Mouse (Mus musculus): Measurements from ENCODE around the gene Gm37240. TPM values are rescaled to one million over a fixed set of nuclear protein-coding genes. Genes with fewer than 3 reads are reported as not detected.
A peak's percentile ranks its signal among the peaks of the same experiment; 100 is the strongest.

The Gm37240 gene
- polyA plus RNA-seq, 1 experiment from 2014 or later = 0.11 TPM

DNA sequence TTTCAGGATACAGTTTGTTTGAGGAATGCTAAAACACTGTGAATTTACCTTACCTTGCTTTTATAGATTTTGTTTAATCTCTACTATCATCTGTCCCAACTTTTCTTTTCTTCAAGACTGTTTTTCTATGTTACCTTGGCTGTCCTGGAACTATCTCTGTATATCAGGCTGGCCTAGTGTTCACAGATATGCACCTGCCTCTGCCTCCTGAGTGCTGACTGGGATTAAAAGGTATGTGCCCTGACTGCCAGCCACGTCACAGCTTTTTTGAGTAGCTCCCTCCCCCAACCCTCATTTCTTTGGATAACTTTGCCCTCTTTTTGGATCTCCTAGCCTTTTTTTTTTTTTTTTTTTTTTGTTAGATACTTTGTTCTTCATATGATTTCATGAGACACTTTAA, 1070.4 kb downstream of the Gm37240 start:
- H3K36me3 ChIP-seq (ENCODE audit: control insufficient read depth, insufficient read depth, low read length) = no peaks in the 10 kb centered on the region
- DNase-seq (no peak), ATAC-seq (ENCODE audit: low FRiP score, low TSS enrichment) (no peak)
- 39% methylated on average over 1 of the region's 1 CpGs for WGBS
- H3K9me3 ChIP-seq (ENCODE audit: control insufficient read depth, low read length) = no peaks in the 10 kb centered on the region
- H3K27me3 ChIP-seq (ENCODE audit: control insufficient read depth, insufficient read depth, low read length) = no peaks in the 10 kb centered on the region
- H3K9ac ChIP-seq (replicated peaks; ENCODE audit: low read length) = no peak overlapping the region
- no peak overlapping the region for H3K4me3 ChIP-seq (replicated peaks; ENCODE audit: low read depth, low read length)
- H3K4me1 ChIP-seq (ENCODE audit: control insufficient read depth, insufficient read depth, low read length) = peaks cover 20% of the 10 kb centered on the region
- no peak overlapping the region for H3K27ac ChIP-seq (replicated peaks; ENCODE audit: low read depth, low read length)
- no peak overlapping the region for H3K4me2 ChIP-seq (ENCODE audit: low read length)

DNA sequence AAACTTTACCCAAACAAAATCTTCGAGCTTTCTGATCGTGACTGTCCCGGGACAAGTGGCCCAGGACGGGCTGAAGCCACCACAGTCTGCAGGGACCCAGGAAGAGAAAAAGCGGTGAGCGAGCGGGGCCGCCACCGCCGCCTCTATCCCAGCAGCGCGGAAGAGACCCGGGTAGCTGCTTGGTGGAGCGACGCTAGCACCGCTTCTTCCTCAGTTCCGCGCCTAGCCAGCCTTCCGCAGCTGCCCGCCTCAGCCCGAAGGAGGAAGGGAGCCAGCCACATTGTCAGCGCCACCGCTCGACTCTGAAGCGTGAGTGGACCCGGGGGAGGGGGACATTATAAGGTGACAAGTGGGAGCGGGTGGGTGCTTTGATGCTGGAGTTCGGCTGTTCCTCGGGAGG, 1071.9 kb downstream of the Gm37240 start:
- H3K4me3 ChIP-seq (replicated peaks; ENCODE audit: low read depth, low read length) = peak overlapping the region; percentile 97
- ATAC-seq (ENCODE audit: low FRiP score, low TSS enrichment) (peak; percentile 5; the same call in 1 of the 2 replicates), DNase-seq (peak; percentile 66)
- H3K27ac ChIP-seq (replicated peaks; ENCODE audit: low read depth, low read length) = peak overlapping the region; percentile 93
- H3K36me3 ChIP-seq (ENCODE audit: control insufficient read depth, insufficient read depth, low read length) = no peaks in the 10 kb centered on the region
- H3K4me2 ChIP-seq (ENCODE audit: low read length) = peak overlapping the region; percentile 100
- peak overlapping the region; percentile 82 for H3K9ac ChIP-seq (replicated peaks; ENCODE audit: low read length)
- H3K27me3 ChIP-seq (ENCODE audit: control insufficient read depth, insufficient read depth, low read length) = no peaks in the 10 kb centered on the region
- 0% methylated on average over 29 of the region's 29 CpGs for WGBS
- H3K9me3 ChIP-seq (ENCODE audit: control insufficient read depth, low read length) = no peaks in the 10 kb centered on the region
- H3K4me1 ChIP-seq (ENCODE audit: control insufficient read depth, insufficient read depth, low read length) = peaks cover 20% of the 10 kb centered on the region

DNA sequence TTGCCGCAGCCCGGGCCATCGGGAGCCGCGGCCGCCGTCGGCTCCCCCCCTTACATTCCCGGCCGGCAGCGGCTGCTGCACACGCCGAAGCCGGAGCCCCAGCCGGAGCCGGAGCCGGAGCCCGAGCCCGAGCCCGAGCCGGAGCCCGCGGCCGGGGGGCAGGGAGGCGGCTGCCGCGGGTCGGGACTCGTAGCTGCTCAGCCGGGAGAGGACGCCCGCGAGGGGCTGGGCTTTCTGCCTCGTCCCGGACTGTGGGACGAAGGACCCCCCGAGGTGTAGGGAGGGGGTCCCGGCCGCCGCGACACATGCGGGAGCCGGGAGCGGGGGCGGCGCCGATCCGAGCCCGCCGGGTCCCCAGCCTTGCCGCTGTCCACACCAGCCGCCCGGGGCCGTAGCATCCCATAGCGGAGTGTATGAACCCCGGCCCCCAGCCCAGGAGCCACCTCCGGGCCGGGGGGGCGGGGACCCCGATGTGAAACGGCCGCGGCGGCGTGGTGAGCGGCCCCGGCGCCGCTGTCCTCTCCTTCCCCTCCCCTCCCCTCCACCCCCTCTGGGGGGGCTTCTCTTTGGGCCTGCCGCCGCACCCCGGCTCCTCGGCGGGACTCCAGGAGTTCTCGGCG, 1072.4 kb downstream of the Gm37240 start, which contains the start of gene Fbxw7:
Fbxw7 (plus strand) TSS at position 507 of the 620 bp plus-strand sequence.
- Histone ChIP-seq H3K36me3 (ENCODE audit: control insufficient read depth, insufficient read depth, low read length) (no peaks in the 10 kb centered on the region), H3K27me3 (ENCODE audit: control insufficient read depth, insufficient read depth, low read length) (no peaks in the 10 kb centered on the region), H3K9ac (replicated peaks; ENCODE audit: low read length) (peak within 1 kb of the TSS; percentile 82), H3K4me2 (ENCODE audit: low read length) (peak within 1 kb of the TSS; percentile 100), H3K4me1 (ENCODE audit: control insufficient read depth, insufficient read depth, low read length) (peaks cover 20% of the 10 kb centered on the region), H3K9me3 (ENCODE audit: control insufficient read depth, low read length) (no peaks in the 10 kb centered on the region), H3K4me3 (replicated peaks; ENCODE audit: low read depth, low read length) (peak within 1 kb of the TSS; percentile 97), H3K27ac (replicated peaks; ENCODE audit: low read depth, low read length) (peak within 1 kb of the TSS; percentile 93)
- DNase-seq (no peak), ATAC-seq (ENCODE audit: low FRiP score, low TSS enrichment) (peak; percentile 61)
- under 1% methylated on average over 76 of the region's 76 CpGs for WGBS

DNA sequence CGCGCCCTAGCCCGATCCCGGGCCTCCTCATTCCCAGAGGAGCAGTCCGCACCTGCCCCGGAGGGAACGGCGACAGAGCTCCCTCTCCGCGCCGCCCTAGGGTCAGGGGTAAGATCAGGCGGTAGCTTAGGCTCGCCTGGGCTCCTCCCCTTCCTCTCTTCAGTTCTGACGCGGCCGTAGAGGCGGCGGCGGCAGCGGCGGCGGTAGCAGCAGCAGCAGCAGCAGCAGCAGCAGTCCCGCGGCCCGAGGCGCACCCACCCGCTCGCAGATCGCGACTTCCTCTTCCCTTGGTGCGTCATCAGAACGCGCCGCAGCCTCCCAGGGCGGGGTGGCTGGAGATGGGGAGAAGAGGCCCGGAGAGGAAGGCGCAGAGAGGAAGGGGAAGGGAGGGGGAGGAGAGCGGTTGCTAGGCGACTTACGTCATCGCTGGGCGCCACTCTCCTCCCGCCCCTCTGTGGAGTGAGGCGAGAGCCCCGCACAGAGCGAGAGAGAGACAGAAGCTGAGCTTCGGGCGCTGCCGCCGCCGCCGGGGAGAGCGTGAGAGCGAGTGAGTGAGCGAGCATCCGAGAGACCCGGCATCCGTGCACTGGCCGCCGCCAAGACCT, 1073.1 kb downstream of the Gm37240 start:
- peak overlapping the region; percentile 97 for H3K4me3 ChIP-seq (replicated peaks; ENCODE audit: low read depth, low read length)

DNA sequence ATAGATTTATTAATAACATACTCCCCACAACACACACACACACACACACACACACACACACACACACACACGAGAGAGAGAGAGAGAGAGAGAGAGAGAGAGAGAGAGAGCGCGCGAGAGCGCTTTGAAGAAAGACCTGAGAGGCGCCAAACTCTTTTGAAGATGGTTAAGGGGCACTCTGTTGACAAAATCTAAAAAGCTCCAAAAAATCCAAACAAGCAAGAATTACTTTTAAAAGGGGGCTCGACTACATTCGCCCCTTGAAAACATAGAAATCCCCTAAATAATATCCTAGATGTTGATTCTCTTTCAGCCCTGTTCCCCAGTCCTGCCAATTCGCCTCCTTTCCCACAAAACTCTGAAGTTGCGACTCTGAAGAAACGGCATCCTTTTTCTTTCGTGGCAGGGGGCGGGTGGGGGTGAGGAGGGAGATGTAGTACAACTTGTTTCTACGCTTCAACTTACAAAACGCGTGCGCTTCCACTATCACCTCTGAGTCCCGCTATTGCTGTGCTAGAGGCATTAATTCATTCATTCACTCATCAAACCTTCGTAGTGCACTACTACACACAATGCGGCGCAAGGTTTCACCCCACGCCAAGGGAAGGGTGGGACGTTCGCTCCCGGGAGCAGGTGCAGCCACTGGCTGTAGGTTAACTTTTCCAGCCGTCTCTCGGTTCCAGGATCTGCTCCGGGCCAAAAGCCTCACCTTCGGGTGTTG, 1073.7 kb downstream of the Gm37240 start:
- no peak for DNase-seq

More for the DNA sequence above, 1073.1 kb downstream of the Gm37240 start:
- H3K27ac ChIP-seq (replicated peaks; ENCODE audit: low read depth, low read length) = peak overlapping the region; percentile 93
- WGBS = under 1% methylated on average over 56 of the region's 60 CpGs
- no peaks in the 10 kb centered on the region for H3K9me3 ChIP-seq (ENCODE audit: control insufficient read depth, low read length)
- peaks cover 20% of the 10 kb centered on the region for H3K4me1 ChIP-seq (ENCODE audit: control insufficient read depth, insufficient read depth, low read length)
- peak; percentile 99 for ATAC-seq (ENCODE audit: low FRiP score, low TSS enrichment)
- H3K36me3 ChIP-seq (ENCODE audit: control insufficient read depth, insufficient read depth, low read length) = no peaks in the 10 kb centered on the region
- H3K4me2 ChIP-seq (ENCODE audit: low read length) = peak overlapping the region; percentile 100
- H3K9ac ChIP-seq (replicated peaks; ENCODE audit: low read length) = peak overlapping the region; percentile 82
- peak; percentile 100 for DNase-seq
- H3K27me3 ChIP-seq (ENCODE audit: control insufficient read depth, insufficient read depth, low read length) = no peaks in the 10 kb centered on the region

DNA sequence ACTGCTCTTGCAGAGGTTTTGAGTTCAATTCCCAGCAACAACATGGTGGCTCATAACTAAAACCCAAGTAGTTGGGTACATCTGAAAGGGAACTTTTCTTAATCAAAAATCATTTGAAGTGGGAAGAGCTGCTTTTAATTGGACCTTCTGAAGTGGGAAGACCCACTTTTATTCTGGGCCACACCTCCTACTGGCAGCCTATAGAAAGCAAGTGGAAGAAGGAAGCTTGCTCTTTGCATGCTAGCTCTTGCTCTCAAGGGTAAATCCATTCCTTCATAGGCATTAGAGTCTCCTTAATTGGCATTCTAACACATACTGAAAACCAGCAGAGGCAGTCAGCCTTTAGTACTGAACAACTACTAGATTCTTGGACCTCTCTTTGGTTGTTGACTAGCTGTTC, 1076.5 kb downstream of the Gm37240 start:
- H3K36me3 ChIP-seq (ENCODE audit: control insufficient read depth, insufficient read depth, low read length) = no peaks in the 10 kb centered on the region
- no peak for ATAC-seq (ENCODE audit: low FRiP score, low TSS enrichment)
- H3K27me3 ChIP-seq (ENCODE audit: control insufficient read depth, insufficient read depth, low read length) = no peaks in the 10 kb centered on the region

More for the DNA sequence above, 1073.7 kb downstream of the Gm37240 start:
- Histone ChIP-seq H3K4me2 (ENCODE audit: low read length) (peak overlapping the region; percentile 82), H3K4me3 (replicated peaks; ENCODE audit: low read depth, low read length) (peak overlapping the region; percentile 97), H3K36me3 (ENCODE audit: control insufficient read depth, insufficient read depth, low read length) (no peaks in the 10 kb centered on the region), H3K9ac (replicated peaks; ENCODE audit: low read length) (peak overlapping the region; percentile 78), H3K27me3 (ENCODE audit: control insufficient read depth, insufficient read depth, low read length) (no peaks in the 10 kb centered on the region), H3K4me1 (ENCODE audit: control insufficient read depth, insufficient read depth, low read length) (peaks cover 20% of the 10 kb centered on the region), H3K27ac (replicated peaks; ENCODE audit: low read depth, low read length) (peak overlapping the region; percentile 93), H3K9me3 (ENCODE audit: control insufficient read depth, low read length) (no peaks in the 10 kb centered on the region)
- no peak; the same call in 1 of the 2 replicates for ATAC-seq (ENCODE audit: low FRiP score, low TSS enrichment)
- whole genome bisulfite sequencing = under 1% methylated on average over 29 of the region's 29 CpGs

DNA sequence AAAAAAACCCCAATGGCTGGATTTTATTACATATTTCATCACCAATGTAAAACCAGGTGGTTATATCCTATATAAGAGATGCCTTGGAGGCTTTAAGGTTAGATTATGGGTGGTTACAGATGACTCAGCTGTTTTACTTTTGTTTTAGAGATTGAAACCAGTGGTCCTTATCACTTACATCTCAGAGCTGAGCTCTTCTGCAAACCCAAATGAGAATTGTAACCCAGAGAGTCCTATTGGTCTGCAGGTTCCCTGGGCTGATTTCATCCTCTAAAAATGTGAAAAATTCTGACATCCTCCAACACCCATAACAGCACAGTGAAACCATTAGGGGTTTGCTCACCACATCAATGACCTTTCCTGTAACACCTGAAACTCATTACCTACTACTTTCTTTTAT, 1078.4 kb downstream of the Gm37240 start:
- no peak overlapping the region for H3K4me3 ChIP-seq (replicated peaks; ENCODE audit: low read depth, low read length)
- H3K9ac ChIP-seq (replicated peaks; ENCODE audit: low read length) = no peak overlapping the region
- no peaks in the 10 kb centered on the region for H3K9me3 ChIP-seq (ENCODE audit: control insufficient read depth, low read length)
- DNase-seq (no peak), ATAC-seq (ENCODE audit: low FRiP score, low TSS enrichment) (no peak)
- H3K4me2 ChIP-seq (ENCODE audit: low read length) = no peak overlapping the region
- no peaks in the 10 kb centered on the region for H3K27me3 ChIP-seq (ENCODE audit: control insufficient read depth, insufficient read depth, low read length)
- no peaks in the 10 kb centered on the region for H3K36me3 ChIP-seq (ENCODE audit: control insufficient read depth, insufficient read depth, low read length)
- H3K4me1 ChIP-seq (ENCODE audit: control insufficient read depth, insufficient read depth, low read length) = peaks cover 10% of the 10 kb centered on the region
- no peak overlapping the region for H3K27ac ChIP-seq (replicated peaks; ENCODE audit: low read depth, low read length)

More for the DNA sequence above, 1076.5 kb downstream of the Gm37240 start:
- H3K27ac ChIP-seq (replicated peaks; ENCODE audit: low read depth, low read length) = no peak overlapping the region
- H3K9ac ChIP-seq (replicated peaks; ENCODE audit: low read length) = no peak overlapping the region
- DNase-seq = no peak
- no peak overlapping the region for H3K4me2 ChIP-seq (ENCODE audit: low read length)
- no peaks in the 10 kb centered on the region for H3K9me3 ChIP-seq (ENCODE audit: control insufficient read depth, low read length)
- H3K4me1 ChIP-seq (ENCODE audit: control insufficient read depth, insufficient read depth, low read length) = peaks cover 13% of the 10 kb centered on the region
- H3K4me3 ChIP-seq (replicated peaks; ENCODE audit: low read depth, low read length) = no peak overlapping the region

DNA sequence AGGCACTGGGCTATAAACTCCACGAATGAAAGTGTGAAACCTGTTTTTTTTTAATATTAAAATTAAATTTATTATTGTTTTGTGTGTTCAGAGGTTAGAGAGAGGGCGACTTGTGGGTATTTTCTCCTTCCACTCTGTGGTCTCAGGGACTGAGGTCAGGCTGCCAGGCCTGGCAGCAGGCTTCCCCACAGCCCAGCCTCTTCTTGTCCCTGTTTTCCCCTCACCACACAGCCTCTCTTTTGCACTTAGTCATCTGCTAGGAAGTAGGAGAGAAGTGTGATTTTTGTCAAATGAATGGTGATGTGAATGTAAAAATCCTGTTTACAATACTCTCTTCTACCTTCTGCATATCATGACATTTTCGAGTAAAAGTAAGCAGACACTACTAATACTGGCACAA, 1079.5 kb downstream of the Gm37240 start:
- WGBS = 75% methylated on average over 3 of the region's 3 CpGs
- DNase-seq (no peak), ATAC-seq (ENCODE audit: low FRiP score, low TSS enrichment) (no peak)
- Histone ChIP-seq H3K36me3 (ENCODE audit: control insufficient read depth, insufficient read depth, low read length) (no peaks in the 10 kb centered on the region), H3K4me1 (ENCODE audit: control insufficient read depth, insufficient read depth, low read length) (peaks cover 2% of the 10 kb centered on the region), H3K9ac (replicated peaks; ENCODE audit: low read length) (no peak overlapping the region), H3K4me2 (ENCODE audit: low read length) (no peak overlapping the region), H3K4me3 (replicated peaks; ENCODE audit: low read depth, low read length) (no peak overlapping the region), H3K27ac (replicated peaks; ENCODE audit: low read depth, low read length) (no peak overlapping the region), H3K9me3 (ENCODE audit: control insufficient read depth, low read length) (no peaks in the 10 kb centered on the region), H3K27me3 (ENCODE audit: control insufficient read depth, insufficient read depth, low read length) (no peaks in the 10 kb centered on the region)

Measured in midbrain, embryonic 14.5 days (tissue).